Mouse (Mus musculus) thymus, postnatal 10 days (tissue): Measurements from ENCODE around the gene Khdrbs2.
"Not testable (repeated sequence)": the region's sequence is repeated elsewhere in the genome, so short reads cannot be mapped to it uniquely, and the experiment has no call there.

Experiments
- DNase-seq, 2 experiments: peaks; one replicate each; pipeline ENCODE4 v3.0.0; 2021; ENCODE audit warnings: low spot score in 2 of 2

Gene Khdrbs2

GRCm38 (mm10) chr1:32471022-32471421 is 298.5 kb downstream of the Khdrbs2 start:
- no peak for DNase-seq

GRCm38 (mm10) chr1:32471502-32472214 is 299.1 kb downstream of the Khdrbs2 start:
- DNase-seq: no peak

- DNase-seq: no peak
Observed at GRCm38 (mm10) chr1:32487944-32488343, 315.4 kb downstream of the Khdrbs2 start.

- no peak for DNase-seq
Observed at GRCm38 (mm10) chr1:32503381-32503780, 330.9 kb downstream of the Khdrbs2 start.

GRCm38 (mm10) chr1:32547194-32547593 is 374.7 kb downstream of the Khdrbs2 start, which contains the start of gene Gm5415:
TSS of gene Gm5415 (minus strand) at chr1:32547294.
- not testable (repeated sequence) for DNase-seq

- no peak for DNase-seq
Observed at GRCm38 (mm10) chr1:32553459-32553858, 380.9 kb downstream of the Khdrbs2 start.

GRCm38 (mm10) chr1:32553925-32554324 is 381.4 kb downstream of the Khdrbs2 start:
- no peak for DNase-seq

- no peak for DNase-seq
Observed at GRCm38 (mm10) chr1:32568901-32569300, 396.4 kb downstream of the Khdrbs2 start.

- DNase-seq: no peak
Observed at GRCm38 (mm10) chr1:32626060-32626459, 453.5 kb downstream of the Khdrbs2 start.

- DNase-seq: no peak
Observed at GRCm38 (mm10) chr1:32632415-32633354, 460.2 kb downstream of the Khdrbs2 start.

- DNase-seq: no peak
Observed at GRCm38 (mm10) chr1:32633404-32633803, 460.9 kb downstream of the Khdrbs2 start.

- no peak for DNase-seq
Observed at GRCm38 (mm10) chr1:32639118-32639517, 466.6 kb downstream of the Khdrbs2 start.

GRCm38 (mm10) chr1:32649647-32650209 is 477.2 kb downstream of the Khdrbs2 start:
- no peak for DNase-seq

- DNase-seq: no peak
Observed at GRCm38 (mm10) chr1:32693806-32694205, 521.3 kb downstream of the Khdrbs2 start.

- no peak for DNase-seq
Observed at GRCm38 (mm10) chr1:32700132-32700531, 527.6 kb downstream of the Khdrbs2 start.

- DNase-seq: no peak
Observed at GRCm38 (mm10) chr1:32701267-32701666, 528.8 kb downstream of the Khdrbs2 start.
